Mouse (Mus musculus) megakaryocyte-erythroid progenitor cell, adult 5-6 weeks (primary cell): ENCODE data around the gene Pus10. TPM values are rescaled to one million over a fixed set of nuclear protein-coding genes. Genes with fewer than 3 reads are reported as not detected.

Source experiments
- ATAC-seq: replicated peaks from 2 replicates; pipeline ENCODE4 v1.8.0; 2016; ENCODE audit warnings: mild to moderate bottlenecking, inconsistent platforms; ENCODE audit not compliant: severe bottlenecking, poor library complexity, low FRiP score, low TSS enrichment
- total RNA-seq, 2 experiments: library from RNA; stranded (forward) in 1 of 2; stranded (reverse) in 1 of 2; fragments of 200-1000, 215-1000 nt in 1 of 2; fragments of >200 nt in 1 of 2; fragmentation: Nextera tagmentation in 1 of 2; gene quantifications; 2 replicates each; pipeline ENCODE4 v1.2.3; 2014 to 2017

Pus10 gene
- total RNA-seq (2014; fragmentation: Nextera tagmentation) (46.3 and 48.7 TPM in 2 replicates), total RNA-seq (2017) (48.5 and 66.4 TPM in 2 replicates)

- ATAC-seq: peak; percentile 31
These were observed at the start of gene Pus10 for GRCm38 (mm10) chr11:23665311-23665786. Gene Pus10, plus strand, starts transcription at chr11:23665674.

- 0 out of 2 replicates have a peak, but pooled peaks have one; percentile 22 for ATAC-seq
These were observed 46.5 kb upstream of the Pus10 start for GRCm38 (mm10) chr11:23618995-23619394.

GRCm38 (mm10) chr11:23630664-23631063 is 34.8 kb upstream of the Pus10 start:
- no peak for ATAC-seq

- ATAC-seq: peak; percentile 99
These were observed 32.3 kb upstream of the Pus10 start, which contains the start of gene 0610010F05Rik for GRCm38 (mm10) chr11:23632945-23633878. Gene 0610010F05Rik, minus strand, starts transcription at chr11:23633639.

- ATAC-seq: no peak; the same call in 1 of the 2 replicates
These were observed 31.6 kb upstream of the Pus10 start for GRCm38 (mm10) chr11:23633879-23634215.

GRCm38 (mm10) chr11:23634573-23634972 is 30.9 kb upstream of the Pus10 start:
- no peak for ATAC-seq

- ATAC-seq: no peak
These were observed 18.0 kb upstream of the Pus10 start for GRCm38 (mm10) chr11:23647431-23647830.

GRCm38 (mm10) chr11:23647835-23648234 is 17.6 kb upstream of the Pus10 start:
- ATAC-seq: no peak

- no peak for ATAC-seq
These were observed 11.8 kb upstream of the Pus10 start for GRCm38 (mm10) chr11:23653666-23654065.

GRCm38 (mm10) chr11:23657791-23658190 is 7.7 kb upstream of the Pus10 start:
- ATAC-seq: no peak

GRCm38 (mm10) chr11:23664232-23664631 is 1.2 kb upstream of the Pus10 start:
- no peak for ATAC-seq

- ATAC-seq: peak; percentile 95
These were observed 476 bp downstream of the Pus10 start, which contains the start of gene Pex13 for GRCm38 (mm10) chr11:23665798-23666501. Gene Pex13, minus strand, starts transcription at chr11:23665959.

- no peak for ATAC-seq
These were observed 1.1 kb downstream of the Pus10 start for GRCm38 (mm10) chr11:23666526-23666925.

GRCm38 (mm10) chr11:23667128-23667527 is 1.7 kb downstream of the Pus10 start:
- peak; percentile 42; the same call in 1 of the 2 replicates for ATAC-seq

GRCm38 (mm10) chr11:23672256-23672749 is 6.8 kb downstream of the Pus10 start:
- ATAC-seq: no peak

- no peak for ATAC-seq
These were observed 10.6 kb downstream of the Pus10 start for GRCm38 (mm10) chr11:23676100-23676499.

- ATAC-seq: peak; percentile 86
These were observed 13.7 kb downstream of the Pus10 start for GRCm38 (mm10) chr11:23679044-23679642.

GRCm38 (mm10) chr11:23680435-23680950 is 15.0 kb downstream of the Pus10 start:
- ATAC-seq: no peak

GRCm38 (mm10) chr11:23682561-23682960 is 17.1 kb downstream of the Pus10 start:
- ATAC-seq: no peak
